Mouse (Mus musculus) cerebellum, postnatal 14 days (tissue): ENCODE data around the gene Scfd1.

Experiments
- DNase-seq, 2 experiments: peaks; one replicate each; pipeline ENCODE4 v3.0.0; 2021; ENCODE audit warnings: mixed read lengths in 2 of 2

Gene Scfd1

GRCm38 (mm10) chr12:51377003-51377887 is at the start of gene Scfd1:
Gene Scfd1 (plus strand): TSS chr12:51377510.
- DNase-seq: peak; percentile 94 to 96

GRCm38 (mm10) chr12:51337014-51337413 is 40.3 kb upstream of the Scfd1 start:
- no peak for DNase-seq

- DNase-seq: peak; percentile 12 to 29
Observed at GRCm38 (mm10) chr12:51346121-51346520, 31.2 kb upstream of the Scfd1 start.

GRCm38 (mm10) chr12:51347988-51348697 is 29.2 kb upstream of the Scfd1 start, which contains the start of gene G2e3:
Gene G2e3 (plus strand): TSS chr12:51348061.
- DNase-seq: peak; percentile 89

GRCm38 (mm10) chr12:51348698-51348998 is 28.7 kb upstream of the Scfd1 start:
- DNase-seq: peak in 1 of 2 experiments; percentile 20

- no peak for DNase-seq
Observed at GRCm38 (mm10) chr12:51355296-51355695, 22.0 kb upstream of the Scfd1 start.

- DNase-seq: no peak
Observed at GRCm38 (mm10) chr12:51361294-51361693, 16.0 kb upstream of the Scfd1 start.

GRCm38 (mm10) chr12:51362898-51363297 is 14.4 kb upstream of the Scfd1 start:
- no peak for DNase-seq

GRCm38 (mm10) chr12:51368504-51368903 is 8.8 kb upstream of the Scfd1 start:
- DNase-seq: no peak

GRCm38 (mm10) chr12:51377888-51378190 is 529 bp downstream of the Scfd1 start:
- DNase-seq: no peak

- DNase-seq: no peak
Observed at GRCm38 (mm10) chr12:51399871-51400270, 22.6 kb downstream of the Scfd1 start.

- DNase-seq: peak; percentile 14 to 39
Observed at GRCm38 (mm10) chr12:51402060-51402698, 24.9 kb downstream of the Scfd1 start.

GRCm38 (mm10) chr12:51403987-51404586 is 26.8 kb downstream of the Scfd1 start:
- DNase-seq: no peak

- no peak for DNase-seq
Observed at GRCm38 (mm10) chr12:51411362-51411761, 34.1 kb downstream of the Scfd1 start.

- peak in 1 of 2 experiments; percentile 3 for DNase-seq
Observed at GRCm38 (mm10) chr12:51437541-51437940, 60.2 kb downstream of the Scfd1 start.

- no peak for DNase-seq
Observed at GRCm38 (mm10) chr12:51438311-51438710, 61.0 kb downstream of the Scfd1 start.

GRCm38 (mm10) chr12:51449303-51449702 is 72.0 kb downstream of the Scfd1 start:
- DNase-seq: no peak

- no peak for DNase-seq
Observed at GRCm38 (mm10) chr12:51470881-51471280, 93.6 kb downstream of the Scfd1 start.

GRCm38 (mm10) chr12:51481246-51481645 is 103.9 kb downstream of the Scfd1 start:
- DNase-seq: no peak

GRCm38 (mm10) chr12:51492040-51492439 is 114.7 kb downstream of the Scfd1 start:
- DNase-seq: no peak

GRCm38 (mm10) chr12:51493476-51493875 is 116.2 kb downstream of the Scfd1 start:
- DNase-seq: no peak

GRCm38 (mm10) chr12:51494641-51495040 is 117.3 kb downstream of the Scfd1 start:
- DNase-seq: no peak
